Mouse (Mus musculus) stomach, postnatal 0 days (tissue): ENCODE results near the gene Krtap5-4.
"Not testable (repeated sequence)": the region's sequence is repeated elsewhere in the genome, so short reads cannot be mapped to it uniquely, and the experiment has no call there.

Source experiments
- CTCF ChIP-seq: IDR thresholded peaks from 2 replicates; pipeline ENCODE4 v1.5.1; 2016; ENCODE audit warnings: antibody characterized with exemption, low read depth, mild to moderate bottlenecking, moderate library complexity
- EP300 ChIP-seq: optimal IDR thresholded peaks from 2 replicates; pipeline ENCODE3; 2016; ENCODE audit warnings: antibody characterized with exemption

- not testable (repeated sequence) for TF ChIP-seq EP300
- peak; percentile 54 for TF ChIP-seq CTCF
These were observed 24.1 kb upstream of the Krtap5-4 start for GRCm38 (mm10) chr7:142279291-142279690.
